Mouse (Mus musculus): ENCODE measurements at regions not wholly inside any gene's neighbourhood (a gene's known extent, or its start where the extent isn't known, plus 50 kb on each side); places are given as distances from the start of the nearest gene placed in this dataset.

- TF ChIP-seq EP300 (optimal IDR thresholded peaks at IDR 0.05): no peak
- no peak for TF ChIP-seq CTCF (IDR thresholded peaks at IDR 0.05; ENCODE audit: low read depth)
Measured at GRCm38 (mm10) chr9:33222066-33222805, 586.2 kb downstream of the Ets1 start.

Data from stomach, postnatal 0 days (tissue).